Mouse (Mus musculus): ENCODE measurements at regions not wholly inside any gene's neighbourhood (a gene's known extent, or its start where the extent isn't known, plus 50 kb on each side); places are given as distances from the start of the nearest gene placed in this dataset.

DNA sequence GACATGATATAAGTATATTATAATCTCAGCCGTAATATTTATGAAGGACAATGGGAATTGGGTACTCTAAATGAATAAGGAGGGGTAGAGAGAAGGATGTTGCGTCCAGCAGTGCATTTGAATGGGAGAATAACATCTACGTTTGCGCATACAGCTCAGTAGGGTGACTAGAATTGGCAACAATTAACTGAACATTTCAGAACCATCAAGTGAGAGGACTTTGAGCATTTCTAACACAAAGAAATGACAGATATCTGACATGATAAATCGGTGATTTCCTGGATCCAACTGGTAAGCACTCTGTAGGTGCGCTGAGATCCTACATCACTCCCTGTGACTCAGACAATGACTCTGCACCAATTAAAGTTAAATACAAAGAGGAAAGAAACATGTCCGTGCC is 431.3 kb downstream of the Ipmk start:
- Histone ChIP-seq H3K27me3 (no peaks in the 10 kb centered on the region), H3K4me3 (no peak overlapping the region), H3K4me2 (replicated peaks) (no peak overlapping the region), H3K9me3 (no peaks in the 10 kb centered on the region), H3K4me1 (no peaks in the 10 kb centered on the region), H3K27ac (replicated peaks) (no peak overlapping the region), H3K9ac (replicated peaks) (no peak overlapping the region), H3K36me3 (no peaks in the 10 kb centered on the region)
- no peak for ATAC-seq (ENCODE audit: low FRiP score, low read depth)
- 93% methylated on average over 7 of the region's 7 CpGs for WGBS

DNA sequence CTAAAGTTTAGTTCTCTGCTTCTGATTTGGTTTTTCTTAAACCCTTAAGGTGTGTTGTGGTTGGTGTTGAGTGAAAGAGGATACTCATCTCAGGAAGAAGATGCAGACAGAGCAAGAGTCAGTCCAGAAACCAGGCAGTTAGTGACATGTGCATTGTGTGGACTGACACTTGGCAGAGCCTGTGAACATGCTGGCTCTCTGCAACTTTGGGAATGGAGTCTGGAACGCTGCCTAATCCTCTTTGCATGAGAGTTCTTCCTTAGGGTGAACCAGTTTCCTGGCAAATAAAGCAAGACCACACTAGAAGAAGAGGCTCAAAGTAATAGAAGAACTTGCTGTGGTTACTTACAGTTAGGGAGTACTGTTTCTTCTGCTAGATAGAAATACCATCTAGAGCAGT is 441.7 kb downstream of the Ipmk start:
- Histone ChIP-seq H3K4me2 (replicated peaks) (no peak overlapping the region), H3K9ac (replicated peaks) (no peak overlapping the region), H3K4me1 (no peaks in the 10 kb centered on the region), H3K4me3 (no peak overlapping the region), H3K9me3 (no peaks in the 10 kb centered on the region), H3K27me3 (no peaks in the 10 kb centered on the region), H3K27ac (replicated peaks) (no peak overlapping the region), H3K36me3 (no peaks in the 10 kb centered on the region)
- WGBS = 71% methylated on average over 1 of the region's 1 CpGs
- no peak for ATAC-seq (ENCODE audit: low FRiP score, low read depth)

DNA sequence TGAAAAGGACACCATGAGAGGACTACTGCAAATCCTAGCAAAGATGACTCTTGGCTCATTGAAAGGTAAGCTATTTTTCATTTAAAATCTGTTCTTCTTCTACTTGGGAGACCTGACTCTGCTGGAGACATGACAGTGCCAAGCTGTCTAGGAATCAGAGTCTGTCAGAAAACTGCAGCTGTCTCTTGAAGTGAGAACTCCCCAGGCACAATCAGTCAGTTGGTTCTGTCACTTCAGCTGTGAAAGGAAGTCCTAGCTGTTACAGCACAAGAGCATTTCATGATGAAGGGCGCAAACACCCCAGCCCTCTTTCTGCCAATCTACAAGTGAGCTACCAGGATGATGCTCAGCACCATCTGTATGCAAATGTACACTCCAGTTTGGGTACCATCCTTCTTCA is 442.4 kb downstream of the Ipmk start:
- no peak overlapping the region for H3K9ac ChIP-seq (replicated peaks)
- H3K4me1 ChIP-seq = no peaks in the 10 kb centered on the region
- no peak overlapping the region for H3K4me3 ChIP-seq
- H3K27ac ChIP-seq (replicated peaks) = no peak overlapping the region
- no peak overlapping the region for H3K4me2 ChIP-seq (replicated peaks)
- WGBS = 90% methylated on average over 1 of the region's 1 CpGs
- no peaks in the 10 kb centered on the region for H3K27me3 ChIP-seq
- no peaks in the 10 kb centered on the region for H3K36me3 ChIP-seq
- no peak for ATAC-seq (ENCODE audit: low FRiP score, low read depth)
- no peaks in the 10 kb centered on the region for H3K9me3 ChIP-seq

DNA sequence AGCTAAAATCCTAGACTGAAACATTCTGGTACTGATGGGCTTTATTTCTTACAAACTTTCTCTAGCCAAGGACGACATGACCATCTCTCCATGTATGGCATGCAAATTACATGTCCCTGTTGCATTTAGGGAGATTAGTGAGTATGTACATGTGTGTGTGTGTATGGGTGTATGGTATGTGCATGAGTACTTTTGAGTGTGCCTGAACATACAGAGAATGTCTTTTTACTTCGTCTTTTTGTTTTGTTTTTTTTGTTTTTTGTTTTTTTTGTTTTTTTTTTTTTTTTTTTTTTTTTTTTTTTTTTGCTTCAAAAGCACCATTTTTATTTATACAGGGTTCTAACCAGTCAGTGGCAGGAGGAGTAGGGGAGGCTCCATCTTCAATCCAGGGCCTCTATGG is 451.1 kb downstream of the Ipmk start:
- no peak for ATAC-seq (ENCODE audit: low FRiP score, low read depth)
- Histone ChIP-seq H3K27ac (replicated peaks) (no peak overlapping the region), H3K27me3 (no peaks in the 10 kb centered on the region), H3K9ac (replicated peaks) (no peak overlapping the region), H3K36me3 (no peaks in the 10 kb centered on the region), H3K4me2 (replicated peaks) (no peak overlapping the region), H3K4me3 (no peak overlapping the region), H3K9me3 (no peaks in the 10 kb centered on the region), H3K4me1 (no peaks in the 10 kb centered on the region)
- 87% methylated on average over 2 of the region's 2 CpGs for WGBS

DNA sequence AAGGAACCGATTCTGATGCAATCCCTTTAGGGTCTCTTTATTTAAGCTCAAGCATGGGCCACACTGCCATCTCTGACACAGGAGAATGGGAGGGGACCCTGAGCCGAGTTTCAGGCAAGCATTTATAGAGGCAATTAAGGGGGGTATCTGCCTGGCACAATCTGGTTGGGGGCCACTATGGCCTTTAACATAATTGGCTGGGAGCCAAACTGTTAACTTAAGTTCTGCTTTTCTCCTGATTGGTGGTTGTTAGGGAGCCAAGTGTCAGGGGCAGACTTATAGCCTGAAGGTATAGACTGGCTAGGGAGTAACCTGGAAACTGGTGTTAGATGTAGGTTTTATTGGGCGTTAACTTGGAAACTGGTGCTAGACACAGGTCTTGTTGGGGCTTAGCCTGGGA is 454.9 kb downstream of the Ipmk start:
- 86% methylated on average over 3 of the region's 3 CpGs for WGBS
- Histone ChIP-seq H3K9me3 (no peaks in the 10 kb centered on the region), H3K4me2 (replicated peaks) (no peak overlapping the region), H3K36me3 (no peaks in the 10 kb centered on the region), H3K9ac (replicated peaks) (no peak overlapping the region), H3K27ac (replicated peaks) (no peak overlapping the region), H3K4me1 (no peaks in the 10 kb centered on the region), H3K27me3 (no peaks in the 10 kb centered on the region), H3K4me3 (no peak overlapping the region)
- ATAC-seq (ENCODE audit: low FRiP score, low read depth) = no peak

DNA sequence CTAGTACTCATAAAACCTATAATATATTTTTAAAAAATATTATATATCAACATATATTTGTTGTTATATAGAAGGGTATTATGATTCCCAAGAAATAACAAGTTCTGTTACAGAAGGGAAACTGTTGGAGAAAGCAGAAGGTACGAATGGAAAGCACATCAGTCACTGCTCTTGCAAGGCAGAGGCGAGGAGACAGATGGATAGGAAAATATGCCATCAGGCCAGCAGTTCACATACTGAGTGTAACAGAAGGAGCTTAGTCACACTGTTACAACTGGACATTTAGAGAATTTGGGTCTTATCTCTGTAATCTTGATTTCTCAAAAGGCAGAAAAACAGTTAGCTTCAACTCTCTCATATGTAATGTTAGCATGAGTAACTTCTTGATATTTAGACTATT is 485.1 kb downstream of the Ipmk start:
- H3K27me3 ChIP-seq = no peaks in the 10 kb centered on the region
- no peak overlapping the region for H3K4me3 ChIP-seq
- WGBS = 87% methylated on average over 2 of the region's 2 CpGs
- no peak overlapping the region for H3K27ac ChIP-seq (replicated peaks)
- H3K9me3 ChIP-seq = no peaks in the 10 kb centered on the region
- no peaks in the 10 kb centered on the region for H3K36me3 ChIP-seq
- H3K9ac ChIP-seq (replicated peaks) = no peak overlapping the region
- no peaks in the 10 kb centered on the region for H3K4me1 ChIP-seq
- ATAC-seq (ENCODE audit: low FRiP score, low read depth) = no peak
- H3K4me2 ChIP-seq (replicated peaks) = no peak overlapping the region

DNA sequence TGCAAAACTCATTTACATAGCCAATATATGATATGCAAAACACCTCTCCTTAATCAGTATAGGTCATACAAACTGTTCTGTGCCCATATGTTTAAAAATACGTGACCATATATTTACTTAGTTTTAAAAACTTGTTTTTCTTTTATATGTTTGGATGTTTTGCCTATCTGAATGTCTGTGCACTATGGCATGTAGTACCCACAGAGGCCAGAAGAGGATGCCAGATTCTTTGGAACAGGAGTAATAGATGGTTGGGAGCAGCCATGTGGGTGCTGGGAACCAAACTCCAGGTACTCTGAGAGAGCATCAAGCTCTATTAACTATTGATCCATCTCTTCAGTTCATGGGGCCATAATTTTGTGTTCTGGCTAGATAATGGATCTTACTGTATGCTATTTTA is 487.5 kb downstream of the Ipmk start:
- no peaks in the 10 kb centered on the region for H3K4me1 ChIP-seq
- no peak overlapping the region for H3K4me2 ChIP-seq (replicated peaks)
- no peak overlapping the region for H3K9ac ChIP-seq (replicated peaks)
- no peak overlapping the region for H3K27ac ChIP-seq (replicated peaks)
- no peaks in the 10 kb centered on the region for H3K27me3 ChIP-seq
- H3K4me3 ChIP-seq = no peak overlapping the region
- 52% methylated on average over 1 of the region's 1 CpGs for WGBS
- no peaks in the 10 kb centered on the region for H3K9me3 ChIP-seq
- no peaks in the 10 kb centered on the region for H3K36me3 ChIP-seq
- no peak for ATAC-seq (ENCODE audit: low FRiP score, low read depth)

DNA sequence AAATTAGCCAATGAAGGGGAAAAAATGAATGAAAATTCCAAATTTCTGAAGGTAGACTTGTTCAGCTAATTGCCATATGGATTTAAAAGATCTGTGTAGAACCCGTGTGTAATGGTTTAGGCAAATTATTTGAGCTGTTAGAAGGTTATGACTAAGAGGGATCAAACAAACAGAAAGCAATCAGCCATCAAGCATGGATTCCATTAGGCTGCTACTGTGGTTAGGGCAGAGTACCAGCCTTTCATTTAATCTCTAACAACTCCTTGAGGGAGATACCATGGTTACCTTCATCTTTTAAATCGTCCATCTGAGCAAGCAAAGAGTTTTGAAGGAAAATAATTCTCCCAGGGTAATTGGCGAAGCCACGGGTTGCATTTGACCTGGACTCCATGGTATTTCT is 509.5 kb downstream of the Ipmk start:
- peak; percentile 70 for ATAC-seq (ENCODE audit: low FRiP score, low read depth)
- H3K9me3 ChIP-seq = no peaks in the 10 kb centered on the region
- 72% methylated on average over 4 of the region's 4 CpGs for WGBS
- no peak overlapping the region for H3K4me2 ChIP-seq (replicated peaks)
- no peaks in the 10 kb centered on the region for H3K27me3 ChIP-seq
- H3K9ac ChIP-seq (replicated peaks) = no peak overlapping the region
- H3K36me3 ChIP-seq = no peaks in the 10 kb centered on the region
- peaks cover 9% of the 10 kb centered on the region; the same call in 1 of the 2 replicates for H3K4me1 ChIP-seq
- no peak overlapping the region for H3K27ac ChIP-seq (replicated peaks)
- H3K4me3 ChIP-seq = no peak overlapping the region

DNA sequence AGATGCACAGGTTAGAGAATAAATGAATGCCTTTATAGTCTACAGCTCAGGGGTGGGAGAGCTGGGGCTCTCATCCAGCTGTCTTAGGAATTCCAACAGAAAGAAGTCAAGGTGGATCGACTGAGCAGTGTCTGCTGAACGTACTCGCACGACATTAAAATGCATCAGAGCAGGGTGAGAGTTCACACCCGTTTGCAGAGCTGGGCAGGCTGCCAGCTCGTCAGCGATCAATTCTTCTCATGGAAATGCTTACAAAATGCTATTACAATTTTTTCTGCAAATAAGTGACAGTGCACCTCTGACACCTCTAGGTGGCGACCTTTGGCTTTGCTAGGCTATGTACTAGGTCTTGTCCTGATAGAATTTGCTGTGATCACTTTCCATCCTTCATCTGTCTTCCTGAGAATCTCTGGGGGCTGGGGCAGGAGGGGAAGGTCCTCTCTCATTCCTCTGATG is 510.0 kb downstream of the Ipmk start:
- Histone ChIP-seq H3K4me3 (no peak overlapping the region), H3K27ac (replicated peaks) (no peak overlapping the region), H3K9me3 (no peaks in the 10 kb centered on the region), H3K27me3 (no peaks in the 10 kb centered on the region), H3K4me1 (peaks cover 9% of the 10 kb centered on the region; the same call in 1 of the 2 replicates), H3K4me2 (replicated peaks) (no peak overlapping the region), H3K9ac (replicated peaks) (no peak overlapping the region), H3K36me3 (no peaks in the 10 kb centered on the region)
- ATAC-seq (ENCODE audit: low FRiP score, low read depth) = peak; percentile 93
- WGBS = 34% methylated on average over 8 of the region's 8 CpGs

DNA sequence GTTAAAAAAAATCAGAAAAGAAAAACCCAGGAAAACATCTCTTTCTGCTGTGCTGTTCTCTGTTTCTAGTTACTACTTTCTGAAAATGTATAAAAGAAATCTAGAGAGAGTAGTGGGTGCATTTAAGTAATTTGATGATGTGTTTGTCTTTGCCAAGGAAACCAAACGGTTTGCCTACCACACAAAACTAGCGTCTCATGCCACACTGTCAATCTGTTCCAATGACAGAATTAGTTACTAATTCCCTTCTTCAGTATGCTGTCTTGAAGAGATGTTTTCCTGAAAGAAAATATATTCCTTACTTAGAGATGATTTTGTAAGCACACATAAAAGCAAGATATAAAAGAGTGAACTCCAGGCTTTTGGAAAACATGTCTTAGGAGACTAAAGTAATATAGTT is 546.2 kb downstream of the Ipmk start:
- Histone ChIP-seq H3K9me3 (no peaks in the 10 kb centered on the region), H3K27me3 (no peaks in the 10 kb centered on the region), H3K4me1 (no peaks in the 10 kb centered on the region), H3K4me2 (replicated peaks) (no peak overlapping the region), H3K27ac (replicated peaks) (no peak overlapping the region), H3K36me3 (no peaks in the 10 kb centered on the region), H3K9ac (replicated peaks) (no peak overlapping the region), H3K4me3 (no peak overlapping the region)
- 83% methylated on average over 2 of the region's 2 CpGs for WGBS
- no peak for ATAC-seq (ENCODE audit: low FRiP score, low read depth)

DNA sequence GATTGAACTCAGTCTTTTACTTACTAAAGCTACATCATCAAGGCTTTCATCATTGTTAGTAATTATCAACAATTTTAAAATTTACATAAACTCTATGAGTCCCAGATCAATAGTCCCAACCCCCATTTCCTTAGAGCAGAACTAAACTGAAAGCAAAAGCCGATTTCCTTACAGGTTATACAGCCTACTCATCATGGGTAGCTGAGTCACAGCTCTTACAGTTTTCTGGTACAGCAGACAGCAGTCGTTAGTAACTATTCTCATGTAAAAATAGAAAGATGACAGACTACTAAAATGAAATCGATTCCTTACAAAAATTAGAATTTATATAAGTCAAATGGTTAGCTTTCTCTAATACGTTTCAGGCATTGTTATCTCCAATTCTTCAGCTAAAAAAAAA is 557.5 kb downstream of the Ipmk start:
- no peaks in the 10 kb centered on the region for H3K4me1 ChIP-seq
- no peak overlapping the region for H3K27ac ChIP-seq (replicated peaks)
- 88% methylated on average over 4 of the region's 4 CpGs for WGBS
- ATAC-seq (ENCODE audit: low FRiP score, low read depth) = no peak
- H3K27me3 ChIP-seq = no peaks in the 10 kb centered on the region
- H3K4me2 ChIP-seq (replicated peaks) = no peak overlapping the region
- H3K4me3 ChIP-seq = no peak overlapping the region
- no peaks in the 10 kb centered on the region for H3K9me3 ChIP-seq
- H3K36me3 ChIP-seq = no peaks in the 10 kb centered on the region
- H3K9ac ChIP-seq (replicated peaks) = no peak overlapping the region

Data from midbrain, embryonic 12.5 days (tissue).